Mouse (Mus musculus) CD4-positive, CD25-positive, alpha-beta regulatory T cell, adult 4 months (primary cell): ENCODE results near the gene Sytl4. TPM values are rescaled to one million over a fixed set of nuclear protein-coding genes. Genes with fewer than 3 reads are reported as not detected.

Source experiments
- polyA plus RNA-seq, 2 experiments: library from polyadenylated mRNA; unstranded; fragments of 100-300 nt; shearing (Covaris generic); gene quantifications; one replicate each; pipeline ENCODE4 v1.2.1; 2017

Gene Sytl4
- polyA plus RNA-seq, 2 experiments from 2014 or later: 2.1 to 3.0 TPM

Other genes starting within 250 kb of the Sytl4 start
- gene Tnmd, start 130.8 kb downstream of the Sytl4 start, polyA plus RNA-seq: not detected
- gene Tspan6, start 83.4 kb downstream of the Sytl4 start, polyA plus RNA-seq: 1 to 10 TPM; 5.8 to 6.0 TPM
- not detected for gene Srpx2, start 73.4 kb downstream of the Sytl4 start, polyA plus RNA-seq
- gene Cstf2, start 77.4 kb upstream of the Sytl4 start, polyA plus RNA-seq: 10 to 100 TPM; 29.5 to 32.8 TPM
- gene Xkrx, start 180.3 kb upstream of the Sytl4 start, polyA plus RNA-seq: 1 to 10 TPM in 1 of 2 experiments, under 1 TPM in 1; 0.77 to 2.6 TPM
- not detected for gene Arl13a, start 205.7 kb upstream of the Sytl4 start, polyA plus RNA-seq
- gene Nox1, start 240.1 kb upstream of the Sytl4 start, polyA plus RNA-seq: 1 to 10 TPM; 1.4 to 1.6 TPM